Mouse (Mus musculus) hindbrain, embryonic 16.5 days (tissue): ENCODE data around the gene Nucb1. TPM values are rescaled to one million over a fixed set of nuclear protein-coding genes. Genes with fewer than 3 reads are reported as not detected.
A peak's percentile ranks its signal among the peaks of the same experiment; 100 is the strongest.

ENCODE experiments used
- ATAC-seq: fragments of 200-750 bp; cut with Nextera tagmentation; 2 replicates; pipeline ENCODE4 v1.8.0; 2017; ENCODE audit warnings: moderate TSS enrichment, moderate library complexity
- H3K27ac ChIP-seq: fragments of 300-500 bp; sonication (generic); 2 replicates; pipeline ENCODE4 v1.5.1; 2014; ENCODE audit warnings: low read depth, mild to moderate bottlenecking, control low read depth, low read length, moderate library complexity
- H3K27me3 ChIP-seq: fragments of 300-500 bp; sonication (generic); replicated peaks from 2 replicates; pipeline ENCODE4 v1.6.1; 2014; ENCODE audit warnings: low read length; ENCODE audit not compliant: control insufficient read depth, insufficient read depth
- H3K36me3 ChIP-seq: fragments of 300-500 bp; sonication (generic); 2 replicates; pipeline ENCODE4 v1.6.1; 2014; ENCODE audit warnings: mild to moderate bottlenecking, low read length, moderate library complexity, mixed read lengths; ENCODE audit not compliant: control insufficient read depth, insufficient read depth
- H3K4me1 ChIP-seq: fragments of 300-500 bp; sonication (generic); 2 replicates; pipeline ENCODE4 v1.6.1; 2014; ENCODE audit warnings: low read depth, low read length; ENCODE audit not compliant: control insufficient read depth, insufficient read depth
- H3K4me2 ChIP-seq: fragments of 300-500 bp; sonication (generic); 2 replicates; pipeline ENCODE4 v1.6.1; 2014; ENCODE audit warnings: mild to moderate bottlenecking, low read length, control low read depth, moderate library complexity
- H3K4me3 ChIP-seq: fragments of 300-500 bp; sonication (generic); 2 replicates; pipeline ENCODE4 v1.5.1; 2014; ENCODE audit warnings: mild to moderate bottlenecking, low read length, control low read depth, moderate library complexity
- H3K9ac ChIP-seq: fragments of 300-500 bp; sonication (generic); 2 replicates; pipeline ENCODE4 v1.6.1; 2014; ENCODE audit warnings: low read depth, mild to moderate bottlenecking, control low read depth, low read length, moderate library complexity
- H3K9me3 ChIP-seq: fragments of 300-500 bp; sonication (generic); 2 replicates; pipeline ENCODE4 v1.6.1; 2014; ENCODE audit warnings: mild to moderate bottlenecking, low read length, moderate library complexity; ENCODE audit not compliant: control insufficient read depth
- WGBS: fragments of 180-500 bp; shearing (Covaris S2); extraction: QIAGEN DNeasy Blood & Tissue Kit; methylation state at CpG from one replicate; pipeline ENCODE4 v1.1.7; 2014; 5-methylcytosine and 5-hydroxymethylcytosine counted together
- polyA plus RNA-seq: library from polyadenylated mRNA; unstranded; fragments of >200 nt; fragmentation: Nextera tagmentation; extraction: Ambion mirVana; gene quantifications from 2 replicates; pipeline ENCODE4 v1.2.1, GENCODE M21; 2015

The Nucb1 gene
- polyA plus RNA-seq, 1 experiment from 2014 or later: 141 TPM

DNA sequence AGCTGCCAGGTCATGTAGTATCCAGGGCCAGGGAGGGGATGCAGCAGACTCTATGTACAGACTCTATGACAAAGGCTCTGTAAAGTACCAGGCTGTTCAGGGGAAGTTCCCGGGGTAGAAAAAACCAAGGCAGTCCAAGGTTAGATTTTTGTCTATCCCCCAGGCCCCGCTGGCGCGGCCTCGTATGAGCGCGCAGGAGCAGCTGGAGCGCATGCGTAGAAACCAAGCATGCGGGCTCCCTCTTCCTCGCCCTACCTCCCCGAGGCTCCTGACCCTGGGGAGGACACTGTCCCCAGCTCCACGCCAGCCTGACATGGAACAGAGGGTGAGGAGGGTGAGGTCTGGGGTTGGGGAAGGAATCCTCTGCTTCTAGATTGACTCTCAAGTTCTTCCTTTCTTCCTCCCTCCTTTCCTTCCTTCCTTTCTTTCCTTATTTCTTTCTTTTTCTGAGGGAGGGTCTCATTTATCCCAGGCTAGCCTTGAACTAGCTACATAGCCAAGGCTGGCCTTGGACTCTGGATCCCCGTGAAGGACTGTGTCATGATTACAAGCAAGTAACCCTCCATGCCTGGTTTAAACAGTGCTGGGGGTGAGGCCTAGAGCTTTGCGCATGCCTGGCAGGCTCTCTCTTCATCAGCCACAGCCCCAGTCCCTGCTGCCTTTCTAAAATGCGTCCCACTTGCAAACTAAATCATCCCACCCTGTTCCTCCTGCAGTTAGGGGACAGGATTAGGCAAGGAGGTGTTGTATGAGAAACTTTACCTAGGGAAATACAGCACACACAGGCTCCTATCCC, 39.6 kb upstream of the Nucb1 start:
- 85% methylated on average over 16 of the region's 16 CpGs for WGBS
- H3K9ac ChIP-seq: no peak overlapping the region
- no peak for ATAC-seq
- no peaks in the 10 kb centered on the region for H3K27me3 ChIP-seq
- H3K36me3 ChIP-seq: no peaks in the 10 kb centered on the region
- no peak overlapping the region for H3K4me2 ChIP-seq
- no peaks in the 10 kb centered on the region for H3K9me3 ChIP-seq
- no peak overlapping the region for H3K4me3 ChIP-seq
- H3K27ac ChIP-seq: no peak overlapping the region
- no peaks in the 10 kb centered on the region for H3K4me1 ChIP-seq

DNA sequence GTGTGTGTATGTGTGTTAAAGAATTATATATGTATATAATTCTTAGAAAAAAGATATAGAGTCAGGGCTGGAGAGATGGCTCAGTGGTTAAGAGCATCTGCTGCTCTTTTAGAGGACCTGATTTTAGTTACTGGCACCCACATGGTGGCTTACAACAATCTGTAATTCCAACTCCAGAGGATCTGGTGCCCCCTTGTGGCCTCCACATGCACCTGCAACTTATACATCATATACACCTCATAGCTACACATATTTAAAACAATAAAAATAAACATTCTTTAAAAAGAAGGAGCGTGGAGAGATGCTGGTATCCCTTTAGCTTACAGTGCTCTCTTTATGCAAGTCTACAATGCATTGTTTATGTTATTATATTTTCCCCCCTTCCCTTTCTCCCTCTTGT, 34.3 kb upstream of the Nucb1 start:
- WGBS: 100% methylated on average over 1 of the region's 1 CpGs
- H3K4me3 ChIP-seq: no peak overlapping the region
- H3K9ac ChIP-seq: no peak overlapping the region
- H3K4me2 ChIP-seq: no peak overlapping the region
- H3K4me1 ChIP-seq: no peaks in the 10 kb centered on the region
- H3K36me3 ChIP-seq: no peaks in the 10 kb centered on the region
- ATAC-seq: no peak
- no peaks in the 10 kb centered on the region for H3K9me3 ChIP-seq
- H3K27ac ChIP-seq: no peak overlapping the region
- H3K27me3 ChIP-seq: no peaks in the 10 kb centered on the region

DNA sequence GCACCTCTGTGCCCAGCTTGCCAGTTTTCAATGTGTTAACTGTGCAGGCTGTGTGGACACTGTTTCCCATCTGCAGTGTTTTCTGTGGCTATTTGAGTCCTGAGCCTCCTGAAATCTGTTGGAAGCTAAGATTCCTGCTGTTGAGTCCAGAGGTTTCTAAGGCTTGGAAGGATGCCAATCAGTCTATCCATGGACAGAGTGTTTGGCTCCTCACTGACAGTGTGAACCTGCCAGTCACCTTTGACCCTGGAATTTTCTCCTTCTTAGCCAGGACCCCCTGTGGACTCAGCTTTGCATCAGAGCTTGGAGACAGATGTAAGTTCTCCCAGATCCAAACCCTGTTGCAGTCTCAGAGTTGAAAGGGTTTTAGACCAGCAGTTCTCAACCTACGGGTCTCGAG, 30.0 kb upstream of the Nucb1 start:
- 79% methylated on average over 2 of the region's 2 CpGs for WGBS
- no peaks in the 10 kb centered on the region for H3K27me3 ChIP-seq
- ATAC-seq: no peak
- no peak overlapping the region for H3K4me3 ChIP-seq
- H3K9me3 ChIP-seq: no peaks in the 10 kb centered on the region
- no peak overlapping the region for H3K4me2 ChIP-seq
- no peak overlapping the region for H3K9ac ChIP-seq
- no peaks in the 10 kb centered on the region for H3K36me3 ChIP-seq
- no peak overlapping the region for H3K27ac ChIP-seq
- H3K4me1 ChIP-seq: peaks cover 5% of the 10 kb centered on the region; the same call in 1 of the 2 replicates

DNA sequence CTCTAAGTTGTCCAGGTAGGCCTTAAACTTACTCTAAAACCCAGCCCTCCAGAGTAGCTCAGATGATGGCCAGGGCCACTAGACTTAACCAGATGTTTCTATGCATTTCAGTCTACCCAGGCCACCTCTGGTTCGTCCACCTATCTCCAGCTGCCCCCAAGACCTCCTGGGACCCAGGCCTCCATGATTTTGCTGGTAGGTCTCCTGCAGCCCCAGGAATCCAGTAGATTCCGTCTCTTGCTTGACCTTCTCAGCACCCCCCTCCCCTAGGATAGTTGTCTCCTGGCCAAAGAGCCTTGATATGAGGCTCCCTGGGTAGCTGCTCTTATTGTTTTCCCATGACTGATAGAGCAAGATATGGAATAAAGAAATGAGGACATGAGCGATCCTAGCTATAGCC, 28.9 kb upstream of the Nucb1 start:
- WGBS: 82% methylated on average over 3 of the region's 3 CpGs
- Histone ChIP-seq H3K27ac (no peak overlapping the region), H3K9ac (no peak overlapping the region), H3K36me3 (no peaks in the 10 kb centered on the region), H3K9me3 (no peaks in the 10 kb centered on the region), H3K4me3 (no peak overlapping the region), H3K27me3 (no peaks in the 10 kb centered on the region), H3K4me2 (no peak overlapping the region; the same call in 1 of the 2 replicates), H3K4me1 (peaks cover 5% of the 10 kb centered on the region; the same call in 1 of the 2 replicates)
- ATAC-seq: no peak; the same call in none of the 2 replicates

DNA sequence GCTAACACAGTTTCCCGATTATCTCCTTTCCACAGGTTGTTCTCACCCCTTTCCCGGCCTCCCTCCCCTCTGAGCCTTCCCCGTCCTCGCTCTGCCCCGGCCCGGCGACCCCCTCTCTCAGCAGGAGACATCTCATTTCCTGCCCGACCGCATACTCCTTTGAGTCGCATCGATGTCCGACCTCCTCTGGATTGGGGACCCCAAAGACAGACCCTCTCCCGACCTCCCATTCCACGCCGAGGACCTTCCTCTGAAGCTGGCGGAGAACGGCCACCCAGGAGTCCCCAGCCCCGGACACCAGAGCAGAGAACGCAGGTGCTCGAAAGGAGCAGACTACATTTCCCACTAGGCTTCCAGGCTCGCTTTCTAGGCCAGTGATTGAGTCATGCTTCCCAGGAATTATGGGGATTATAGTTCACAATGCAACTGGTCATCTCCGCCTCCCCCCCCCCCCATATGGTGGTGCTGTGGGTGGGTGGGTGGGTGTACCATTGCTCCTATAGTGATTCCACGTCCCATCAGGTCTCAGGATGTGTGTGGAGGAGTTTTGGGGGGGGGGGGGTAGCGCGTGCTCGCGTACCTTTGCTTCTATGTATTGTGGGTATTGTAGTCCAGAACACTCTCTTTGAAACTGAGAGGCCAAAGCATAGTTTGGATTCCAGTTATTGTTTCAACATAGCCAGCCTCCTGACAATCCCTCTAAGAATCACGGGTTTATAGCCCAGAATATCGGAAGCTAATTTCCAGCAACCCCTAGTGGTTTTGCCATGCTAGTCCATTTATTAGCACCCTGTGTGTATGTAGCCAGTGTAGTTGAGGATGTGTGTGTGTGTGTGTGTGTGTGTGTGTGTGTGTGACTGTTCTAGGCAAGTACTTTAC, 28.2 kb upstream of the Nucb1 start:
- peak overlapping the region; percentile 61 for H3K4me2 ChIP-seq
- no peaks in the 10 kb centered on the region for H3K36me3 ChIP-seq
- ATAC-seq: peak; percentile 95
- peak overlapping the region; percentile 45 for H3K4me3 ChIP-seq
- no peaks in the 10 kb centered on the region for H3K9me3 ChIP-seq
- H3K4me1 ChIP-seq: peaks cover 5% of the 10 kb centered on the region; the same call in 1 of the 2 replicates
- WGBS: 2% methylated on average over 29 of the region's 29 CpGs
- H3K27me3 ChIP-seq: no peaks in the 10 kb centered on the region
- peak overlapping the region; percentile 18; the same call in 1 of the 2 replicates for H3K27ac ChIP-seq
- H3K9ac ChIP-seq: peak overlapping the region; percentile 63

DNA sequence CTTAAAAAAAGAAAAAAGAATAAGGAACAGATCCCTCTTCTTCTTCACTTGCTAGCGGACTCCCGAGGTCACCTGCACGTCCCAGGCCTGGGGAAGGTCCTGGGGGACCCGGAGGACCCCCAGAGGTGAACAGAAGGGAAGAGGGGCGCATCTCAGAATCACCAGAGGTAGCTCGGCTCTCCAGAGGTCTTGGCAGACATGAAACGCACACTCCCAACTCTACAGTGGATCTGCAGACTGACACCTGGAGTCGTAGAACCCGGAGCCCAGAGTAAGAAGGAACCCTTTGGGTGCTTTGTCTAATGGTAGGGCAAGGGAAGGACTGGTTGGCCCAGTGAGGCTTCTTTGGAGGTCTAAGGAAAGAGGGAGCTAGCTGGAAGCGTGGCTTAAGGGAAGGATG, 27.4 kb upstream of the Nucb1 start:
- WGBS: 77% methylated on average over 10 of the region's 10 CpGs
- no peaks in the 10 kb centered on the region for H3K36me3 ChIP-seq

DNA sequence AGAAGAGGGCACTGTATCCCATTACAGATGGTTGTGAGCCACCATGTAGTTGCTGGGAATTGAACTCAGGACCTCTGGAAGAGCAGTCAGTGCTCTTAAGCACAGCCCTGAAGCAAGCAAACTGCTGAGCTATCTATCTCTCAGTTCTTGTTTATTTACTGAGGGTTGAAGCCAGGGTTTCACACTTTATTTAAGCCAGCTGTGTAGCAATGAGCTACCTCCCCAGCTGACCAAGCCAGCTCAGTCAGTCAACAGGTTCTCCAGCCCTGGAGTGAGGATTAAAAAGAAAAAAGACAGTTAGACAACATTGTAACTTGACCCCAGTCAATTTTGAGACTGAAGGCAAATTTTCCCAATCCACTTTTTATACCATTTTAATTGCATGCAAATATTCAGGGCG, 25.5 kb upstream of the Nucb1 start:
- no peak overlapping the region for H3K4me3 ChIP-seq
- H3K4me1 ChIP-seq: peaks cover 5% of the 10 kb centered on the region; the same call in 1 of the 2 replicates
- no peak overlapping the region for H3K27ac ChIP-seq
- H3K36me3 ChIP-seq: no peaks in the 10 kb centered on the region
- H3K27me3 ChIP-seq: no peaks in the 10 kb centered on the region
- WGBS: 84% methylated on average over 1 of the region's 1 CpGs
- ATAC-seq: no peak
- no peaks in the 10 kb centered on the region for H3K9me3 ChIP-seq
- no peak overlapping the region for H3K4me2 ChIP-seq
- no peak overlapping the region for H3K9ac ChIP-seq

More for the DNA sequence above, 27.4 kb upstream of the Nucb1 start:
- peak overlapping the region; percentile 61 for H3K4me2 ChIP-seq
- no peak for ATAC-seq
- H3K4me1 ChIP-seq: peaks cover 5% of the 10 kb centered on the region; the same call in 1 of the 2 replicates
- no peaks in the 10 kb centered on the region for H3K27me3 ChIP-seq
- no peaks in the 10 kb centered on the region for H3K9me3 ChIP-seq
- H3K9ac ChIP-seq: peak overlapping the region; percentile 63
- 0 out of 2 replicates have a peak overlapping the region, but pooled peaks have one; percentile 18 for H3K27ac ChIP-seq
- H3K4me3 ChIP-seq: peak overlapping the region; percentile 45

DNA sequence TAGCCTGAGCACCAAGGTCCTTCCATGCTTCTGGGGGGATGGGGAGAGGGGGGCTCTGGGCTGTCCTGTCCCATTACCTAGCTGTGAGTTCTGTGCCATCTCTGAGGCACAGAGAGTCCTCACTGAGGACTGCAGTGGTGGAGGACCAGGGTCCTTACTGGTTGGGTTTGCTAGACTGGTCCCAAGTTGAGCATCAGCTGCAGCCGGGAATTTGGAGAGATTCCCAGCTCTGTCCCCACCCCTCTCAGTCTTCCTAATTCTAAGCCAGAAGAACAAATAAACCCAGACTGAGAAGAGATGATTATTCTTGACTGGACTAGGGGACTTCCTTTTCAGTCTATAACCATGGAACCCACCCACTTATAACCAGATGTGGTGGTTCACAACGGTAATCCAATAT, 20.4 kb upstream of the Nucb1 start:
- WGBS: 65% methylated on average over 2 of the region's 2 CpGs
- Histone ChIP-seq H3K9me3 (no peaks in the 10 kb centered on the region), H3K4me1 (peaks cover 4% of the 10 kb centered on the region; the same call in 1 of the 2 replicates), H3K4me2 (no peak overlapping the region), H3K27ac (no peak overlapping the region), H3K36me3 (no peaks in the 10 kb centered on the region), H3K27me3 (no peaks in the 10 kb centered on the region), H3K9ac (no peak overlapping the region), H3K4me3 (no peak overlapping the region)
- ATAC-seq: no peak

DNA sequence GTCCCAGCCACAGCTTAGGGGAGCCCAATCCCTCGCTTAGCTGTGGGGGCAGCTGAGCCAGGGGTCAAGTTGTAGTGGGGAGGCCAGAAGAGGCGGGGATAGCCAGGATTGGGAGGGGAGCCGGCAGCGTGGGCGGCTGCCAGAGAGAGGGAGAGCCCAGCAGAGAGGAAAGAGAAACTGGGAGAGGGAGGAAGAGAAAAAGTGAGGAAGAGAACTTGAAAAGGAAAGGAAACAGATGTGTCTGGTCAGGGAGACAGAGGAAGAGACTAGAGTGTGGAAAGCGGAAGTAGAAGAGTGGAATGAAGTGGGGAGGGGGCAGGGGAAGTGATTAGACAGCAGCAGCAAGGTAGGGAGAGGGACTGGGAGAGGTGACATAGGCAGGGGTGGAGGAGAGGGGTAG, 19.3 kb upstream of the Nucb1 start:
- Histone ChIP-seq H3K4me3 (no peak overlapping the region), H3K4me2 (no peak overlapping the region)

More for the DNA sequence above, 19.3 kb upstream of the Nucb1 start:
- Histone ChIP-seq H3K27me3 (no peaks in the 10 kb centered on the region), H3K9ac (no peak overlapping the region), H3K4me1 (peaks cover 16% of the 10 kb centered on the region), H3K9me3 (no peaks in the 10 kb centered on the region), H3K27ac (no peak overlapping the region), H3K36me3 (no peaks in the 10 kb centered on the region)
- WGBS: 30% methylated on average over 6 of the region's 6 CpGs
- no peak for ATAC-seq
